25 mouse cellular contexts compared by ENCODE assay signal in the genomic region with DNA sequence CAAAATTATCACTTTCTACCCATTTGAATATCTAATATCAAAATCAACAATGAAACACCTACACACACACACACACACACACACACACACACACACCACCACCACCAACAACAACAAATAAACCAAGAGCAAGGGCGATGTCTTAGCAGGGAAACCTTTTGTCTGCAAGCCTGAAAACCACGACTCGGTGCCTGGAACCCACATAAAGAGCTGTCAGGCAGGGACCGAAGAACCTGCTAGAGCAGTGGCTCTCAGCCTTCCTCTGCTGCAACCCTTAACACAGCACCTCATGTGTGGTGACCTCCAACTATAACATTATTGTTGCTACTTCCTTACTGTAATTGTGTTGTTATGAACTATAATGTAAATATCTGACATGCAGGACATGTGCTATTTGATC. TPM values are rescaled to one million over a fixed set of nuclear protein-coding genes. Genes with fewer than 3 reads are reported as not detected.
DNase-seq lines count a peak whose midpoint lies in the region; ATAC-seq lines count a peak whose summit lies in the region.
"Had no signal": no experiment of that assay in that cellular context is flagged by ENCODE, and none has a peak within 500 bp of the region (broad histone marks: within the 10 kb centered on the region; RNA-seq: fewer than 3 reads in every experiment).

No protein-coding gene starts in this region.

- H3K27me3 ChIP-seq in heart, embryonic 11.5 days (ENCODE audit: control insufficient read depth, insufficient read depth, low read length), result no peaks in the 10 kb centered on the region
- no peaks in the 10 kb centered on the region for H3K27me3 ChIP-seq in liver, embryonic 11.5 days (replicated peaks; ENCODE audit: control insufficient read depth, insufficient read depth, low read length)
- no peaks in the 10 kb centered on the region for H3K27me3 ChIP-seq in liver, embryonic 13.5 days
- no peaks in the 10 kb centered on the region for H3K27me3 ChIP-seq in kidney, embryonic 14.5 days (ENCODE audit: control insufficient read depth, insufficient read depth, low read length)
- H3K27me3 ChIP-seq: embryonic facial prominence, embryonic 13.5 days; forebrain, embryonic 12.5 days; hindbrain, embryonic 13.5 days; kidney, embryonic 15.5 days; limb, embryonic 12.5 days; midbrain, embryonic 13.5 days had no signal

- H3K9ac ChIP-seq in heart, embryonic 11.5 days (ENCODE audit: low read depth, low read length), result no peak overlapping the region
- H3K9ac ChIP-seq in liver, embryonic 11.5 days (ENCODE audit: low read depth, low read length), result no peak overlapping the region
- H3K9ac ChIP-seq in liver, embryonic 13.5 days, result peak overlapping the region; percentile 67
- no peak overlapping the region for H3K9ac ChIP-seq in kidney, embryonic 14.5 days (ENCODE audit: low read depth, low read length)
- H3K9ac ChIP-seq: embryonic facial prominence, embryonic 13.5 days; forebrain, embryonic 12.5 days; forebrain, postnatal 0 days; hindbrain, embryonic 13.5 days; kidney, embryonic 15.5 days; limb, embryonic 12.5 days; midbrain, embryonic 13.5 days had no signal

- peaks cover 15% of the 10 kb centered on the region for H3K36me3 ChIP-seq in heart, embryonic 11.5 days (ENCODE audit: control insufficient read depth, insufficient read depth, low read length)
- H3K36me3 ChIP-seq in liver, embryonic 11.5 days (ENCODE audit: control insufficient read depth, insufficient read depth, low read length), result peaks cover 28% of the 10 kb centered on the region
- peaks cover 77% of the 10 kb centered on the region for H3K36me3 ChIP-seq in liver, embryonic 13.5 days
- H3K36me3 ChIP-seq in kidney, embryonic 14.5 days (ENCODE audit: control insufficient read depth, insufficient read depth, low read length), result peaks cover 63% of the 10 kb centered on the region

- 0 out of 2 replicates have a peak overlapping the region, but pooled peaks have one; percentile 5 for H3K4me2 ChIP-seq in heart, embryonic 11.5 days
- H3K4me2 ChIP-seq in liver, embryonic 11.5 days, result peak overlapping the region; percentile 2; the same call in 1 of the 2 replicates
- peak overlapping the region; percentile 67 for H3K4me2 ChIP-seq in liver, embryonic 13.5 days
- no peak overlapping the region for H3K4me2 ChIP-seq in kidney, embryonic 14.5 days (replicated peaks; ENCODE audit: low read depth, low read length)
- H3K4me2 ChIP-seq: embryonic facial prominence, embryonic 13.5 days; forebrain, embryonic 12.5 days; hindbrain, embryonic 13.5 days; kidney, embryonic 15.5 days; limb, embryonic 12.5 days; midbrain, embryonic 13.5 days had no signal

- peaks cover 21% of the 10 kb centered on the region for H3K4me1 ChIP-seq in heart, embryonic 11.5 days (ENCODE audit: control insufficient read depth, insufficient read depth, low read length)
- H3K4me1 ChIP-seq in liver, embryonic 11.5 days (replicated peaks; ENCODE audit: control insufficient read depth, insufficient read depth, low read length), result peaks cover 34% of the 10 kb centered on the region
- peaks cover 64% of the 10 kb centered on the region for H3K4me1 ChIP-seq in liver, embryonic 13.5 days (replicated peaks)
- peaks cover 6% of the 10 kb centered on the region; the same call in 1 of the 2 replicates for H3K4me1 ChIP-seq in kidney, embryonic 14.5 days (ENCODE audit: control insufficient read depth, insufficient read depth, low read length)

- 93% methylated on average over 4 of the region's 4 CpGs for WGBS in heart, embryonic 11.5 days (ENCODE audit: insufficient replicate concordance)
- WGBS in liver, embryonic 11.5 days, result 88% methylated on average over 4 of the region's 4 CpGs
- WGBS in liver, embryonic 13.5 days (ENCODE audit: insufficient replicate concordance), result 73% methylated on average over 4 of the region's 4 CpGs
- WGBS in kidney, embryonic 14.5 days, result 97% methylated on average over 4 of the region's 4 CpGs

- no peak overlapping the region for H3K4me3 ChIP-seq in heart, embryonic 11.5 days (ENCODE audit: low read depth, low read length)
- no peak overlapping the region for H3K4me3 ChIP-seq in liver, embryonic 11.5 days (ENCODE audit: low read depth, low read length)
- peak overlapping the region; percentile 40 for H3K4me3 ChIP-seq in liver, embryonic 13.5 days (replicated peaks)
- H3K4me3 ChIP-seq in kidney, embryonic 14.5 days (ENCODE audit: low read length), result no peak overlapping the region
- H3K4me3 ChIP-seq: embryonic facial prominence, embryonic 13.5 days; forebrain, embryonic 12.5 days; heart, embryonic 10.5 days; hindbrain, embryonic 13.5 days; kidney, embryonic 15.5 days; left cerebral cortex, adult 2 months; limb, embryonic 12.5 days; midbrain, embryonic 13.5 days had no signal

- H3K27ac ChIP-seq in heart, embryonic 11.5 days (ENCODE audit: low read depth, low read length), result no peak overlapping the region
- H3K27ac ChIP-seq in liver, embryonic 11.5 days (ENCODE audit: low read depth, low read length), result 0 out of 2 replicates have a peak overlapping the region, but pooled peaks have one; percentile 51
- peak overlapping the region; percentile 96 for H3K27ac ChIP-seq in liver, embryonic 13.5 days
- no peak overlapping the region for H3K27ac ChIP-seq in kidney, embryonic 14.5 days (ENCODE audit: low read depth, low read length)
- H3K27ac ChIP-seq: embryonic facial prominence, embryonic 13.5 days; forebrain, embryonic 12.5 days; heart, embryonic 10.5 days; hindbrain, embryonic 13.5 days; kidney, embryonic 15.5 days; left cerebral cortex, adult 2 months; limb, embryonic 12.5 days; midbrain, embryonic 13.5 days had no signal

- no peak for ATAC-seq in heart, embryonic 11.5 days (replicated peaks; ENCODE audit: insufficient number of reproducible peaks, low FRiP score, low TSS enrichment)
- ATAC-seq in liver, embryonic 11.5 days (replicated peaks; ENCODE audit: low FRiP score), result no peak
- ATAC-seq in liver, embryonic 13.5 days (ENCODE audit: low read depth), result no peak
- no peak for ATAC-seq in kidney, embryonic 14.5 days (ENCODE audit: low FRiP score, low TSS enrichment)
- ATAC-seq: activated CD4-positive, CD25-positive, alpha-beta regulatory T cell, adult 4 months; CD4-positive, CD25-positive, alpha-beta regulatory T cell, adult 4 months; forebrain, postnatal 0 days; midbrain, embryonic 13.5 days had no signal

- no peaks in the 10 kb centered on the region for H3K9me3 ChIP-seq in heart, embryonic 11.5 days (replicated peaks; ENCODE audit: control insufficient read depth, low read length)
- no peaks in the 10 kb centered on the region for H3K9me3 ChIP-seq in liver, embryonic 11.5 days (ENCODE audit: control insufficient read depth, low read length)
- no peaks in the 10 kb centered on the region for H3K9me3 ChIP-seq in liver, embryonic 13.5 days (replicated peaks)
- H3K9me3 ChIP-seq in kidney, embryonic 14.5 days (ENCODE audit: control insufficient read depth, low read length), result no peaks in the 10 kb centered on the region
- H3K9me3 ChIP-seq: embryonic facial prominence, embryonic 13.5 days; forebrain, embryonic 12.5 days; heart, embryonic 10.5 days; hindbrain, embryonic 13.5 days; kidney, embryonic 15.5 days; limb, embryonic 12.5 days; midbrain, embryonic 13.5 days had no signal

- no peak for DNase-seq in heart, adult 11 months
- no peak for DNase-seq in liver, embryonic 11.5 days (ENCODE audit: low spot score)
- DNase-seq in liver, result no peak
- DNase-seq in liver, embryonic 13.5 days, result no peak
- DNase-seq in naive thymus-derived CD4-positive, alpha-beta T cell, adult 2 months (ENCODE audit: low read depth), result peak; percentile 55
- DNase-seq in embryo, embryonic 9.5 days (ENCODE audit: extremely low spot score), result no peak
- DNase-seq: cerebellum, adult 9-11 months; embryo, embryonic 11 days; forebrain, postnatal 0 days; heart, postnatal 36 days; kidney, adult 11 months; spleen, adult 18-20 months; thymus, postnatal 25 days had no signal

RNA-seq across cellular contexts. Expression of a gene that starts 6.3 kb away (rescaled TPM):
- polyA plus RNA-seq in heart, embryonic 11.5 days (2014; fragmentation: Nextera tagmentation; extraction: Ambion mirVana), result 60.7 and 73.4 TPM in 2 replicates
- 81.6 and 83.1 TPM in 2 replicates for polyA plus RNA-seq in liver, embryonic 11.5 days (2014; fragmentation: Nextera tagmentation; extraction: Ambion mirVana)
- 64.9 and 72.5 TPM in 2 replicates for polyA plus RNA-seq in liver, embryonic 13.5 days (2015; fragmentation: Nextera tagmentation; extraction: Ambion mirVana)
- 52.4 and 71.6 TPM in 2 replicates for polyA plus RNA-seq in kidney, embryonic 14.5 days (2014; fragmentation: Nextera tagmentation; extraction: Ambion mirVana)

RNA-seq across cellular contexts. Expression of a gene that starts 59.7 kb away (rescaled TPM):
- polyA plus RNA-seq in heart, embryonic 11.5 days (2014; fragmentation: Nextera tagmentation; extraction: Ambion mirVana), result 43.1 and 49.7 TPM in 2 replicates
- 142 and 143 TPM in 2 replicates for polyA plus RNA-seq in liver, embryonic 11.5 days (2014; fragmentation: Nextera tagmentation; extraction: Ambion mirVana)
- polyA plus RNA-seq in liver, embryonic 13.5 days (2015; fragmentation: Nextera tagmentation; extraction: Ambion mirVana), result 80.1 and 96.0 TPM in 2 replicates
- polyA plus RNA-seq in kidney, embryonic 14.5 days (2014; fragmentation: Nextera tagmentation; extraction: Ambion mirVana), result 97.4 and 112 TPM in 2 replicates

Comparison
In these comparisons a context has a peak if more than half of its experiments do, and no peak if none do; other contexts are left out.
1. H3K27ac ChIP-seq: peak in liver, embryonic 11.5 days (single experiment) and liver, embryonic 13.5 days (single experiment); none in heart, embryonic 11.5 days (single experiment) and kidney, embryonic 14.5 days (single experiment).